Mouse (Mus musculus) small intestine, adult 2 months (tissue): ENCODE results near the gene Zfp683.

Experiments used
- CTCF ChIP-seq: fragments of 200-500 bp; IDR thresholded peaks from 2 replicates; pipeline ENCODE4 v1.5.1; 2012; ENCODE audit warnings: low read depth, mild to moderate bottlenecking, control low read depth, inconsistent platforms, low read length, moderate library complexity, mixed read lengths; ENCODE audit not compliant: insufficient replicate concordance, insufficient read length; ENCODE audit errors: extremely low read depth
- POLR2A ChIP-seq: fragments of 200-500 bp; IDR thresholded peaks from 2 replicates; pipeline ENCODE4 v1.6.1; 2012; ENCODE audit warnings: low read depth, mild to moderate bottlenecking, control low read depth, inconsistent platforms, low read length, moderate library complexity

- no peak for TF ChIP-seq CTCF
- TF ChIP-seq POLR2A, result no peak
Observed at GRCm38 (mm10) chr4:134012858-134013528, 40.6 kb upstream of the Zfp683 start.
